Mouse (Mus musculus): ENCODE measurements at regions not wholly inside any gene's neighbourhood (a gene's known extent, or its start where the extent isn't known, plus 50 kb on each side); places are given as distances from the start of the nearest gene placed in this dataset.

- Histone ChIP-seq H3K4me1 (replicated peaks) (no peaks in the 10 kb centered on the region), H3K4me3 (no peak overlapping the region), H3K27ac (replicated peaks) (no peak overlapping the region), H3K9me3 (no peaks in the 10 kb centered on the region), H3K36me3 (no peaks in the 10 kb centered on the region), H3K27me3 (no peaks in the 10 kb centered on the region), H3K9ac (no peak overlapping the region), H3K4me2 (no peak overlapping the region)
- 85% methylated on average over 5 of the region's 5 CpGs for WGBS
- ATAC-seq (ENCODE audit: low read depth): no peak
Observed at GRCm38 (mm10) chr6:122394160-122394559, 53.8 kb upstream of the Phc1 start.

GRCm38 (mm10) chr6:122393231-122393881 lies 53.0 kb upstream of the Phc1 start:
- no peak for ATAC-seq (ENCODE audit: low read depth)
- WGBS: 81% methylated on average over 19 of the region's 19 CpGs

GRCm38 (mm10) chr6:122391725-122392667 lies 51.6 kb upstream of the Phc1 start:
- H3K36me3 ChIP-seq: no peaks in the 10 kb centered on the region
- 38% methylated on average over 29 of the region's 29 CpGs for WGBS
- H3K27me3 ChIP-seq: no peaks in the 10 kb centered on the region
- no peaks in the 10 kb centered on the region for H3K9me3 ChIP-seq
- H3K4me1 ChIP-seq (replicated peaks): no peaks in the 10 kb centered on the region
- peak; percentile 74 for ATAC-seq (ENCODE audit: low read depth)
- peak overlapping the region; percentile 32 for H3K4me2 ChIP-seq
- H3K27ac ChIP-seq (replicated peaks): no peak overlapping the region
- no peak overlapping the region for H3K4me3 ChIP-seq
- H3K9ac ChIP-seq: 0 out of 2 replicates have a peak overlapping the region, but pooled peaks have one; percentile 38

More at GRCm38 (mm10) chr6:122393231-122393881, 53.0 kb upstream of the Phc1 start:
- no peak overlapping the region for H3K4me3 ChIP-seq
- no peaks in the 10 kb centered on the region for H3K4me1 ChIP-seq (replicated peaks)
- H3K27ac ChIP-seq (replicated peaks): no peak overlapping the region
- H3K9ac ChIP-seq: no peak overlapping the region
- no peaks in the 10 kb centered on the region for H3K36me3 ChIP-seq
- H3K27me3 ChIP-seq: no peaks in the 10 kb centered on the region
- no peaks in the 10 kb centered on the region for H3K9me3 ChIP-seq
- no peak overlapping the region for H3K4me2 ChIP-seq

GRCm38 (mm10) chr6:122391126-122391525 lies 50.8 kb upstream of the Phc1 start:
- Histone ChIP-seq H3K9ac (no peak overlapping the region), H3K27ac (replicated peaks) (no peak overlapping the region), H3K4me2 (no peak overlapping the region), H3K4me3 (no peak overlapping the region), H3K27me3 (no peaks in the 10 kb centered on the region), H3K36me3 (no peaks in the 10 kb centered on the region), H3K4me1 (replicated peaks) (no peaks in the 10 kb centered on the region), H3K9me3 (no peaks in the 10 kb centered on the region)
- ATAC-seq (ENCODE audit: low read depth): 0 out of 2 replicates have a peak, but pooled peaks have one; percentile 9
- WGBS: 88% methylated on average over 10 of the region's 10 CpGs

GRCm38 (mm10) chr6:122390720-122391119 lies 50.4 kb upstream of the Phc1 start:
- Histone ChIP-seq H3K27ac (replicated peaks) (no peak overlapping the region), H3K36me3 (no peaks in the 10 kb centered on the region), H3K4me2 (no peak overlapping the region), H3K4me3 (no peak overlapping the region), H3K9me3 (no peaks in the 10 kb centered on the region), H3K4me1 (replicated peaks) (no peaks in the 10 kb centered on the region), H3K9ac (no peak overlapping the region), H3K27me3 (no peaks in the 10 kb centered on the region)
- WGBS: 90% methylated on average over 13 of the region's 13 CpGs
- no peak for ATAC-seq (ENCODE audit: low read depth)

All from neural tube, embryonic 13.5 days (tissue).